In the genomic region with DNA sequence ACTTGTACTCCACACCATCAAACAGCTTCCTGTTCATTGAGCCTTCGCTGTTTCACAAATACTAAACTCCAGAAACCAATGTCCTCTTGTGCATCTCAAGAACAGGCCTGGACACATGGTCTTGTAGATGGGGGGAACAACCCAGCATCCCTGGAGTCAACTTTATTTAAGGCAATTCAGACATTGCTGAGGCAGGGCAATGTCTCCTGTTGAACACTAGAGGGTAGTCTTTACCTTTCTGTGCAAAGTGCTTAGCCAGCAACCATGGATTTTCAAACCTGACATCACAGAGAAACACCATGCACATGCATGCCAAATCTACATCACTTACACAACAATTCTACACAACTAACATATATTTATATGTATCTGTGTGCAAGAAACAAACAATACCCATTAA, we compare ENCODE assay signal across 7 mouse cellular contexts.
DNase-seq lines count a peak whose midpoint lies in the region; ATAC-seq and TF ChIP-seq lines count a peak whose summit lies in the region.

No protein-coding gene starts in this region.

- no peaks in the 10 kb centered on the region; the same call in 1 of the 2 replicates for H3K27me3 ChIP-seq in intestine, embryonic 16.5 days (replicated peaks; ENCODE audit: control insufficient read depth, insufficient read depth, low read length)
- H3K27me3 ChIP-seq in lung, embryonic 14.5 days (ENCODE audit: insufficient read depth, low read length): no peaks in the 10 kb centered on the region

- 17% methylated on average over 1 of the region's 1 CpGs for WGBS in intestine, embryonic 16.5 days
- 16% methylated on average over 1 of the region's 1 CpGs for WGBS in lung, embryonic 14.5 days

- no peak overlapping the region for H3K4me3 ChIP-seq in intestine, embryonic 16.5 days (ENCODE audit: low read length)
- H3K4me3 ChIP-seq in lung, embryonic 14.5 days (ENCODE audit: low read depth, low read length): no peak overlapping the region

- peak; percentile 42; the same call in 1 of the 2 replicates for ATAC-seq in intestine, embryonic 16.5 days
- peak; percentile 75 for ATAC-seq in lung, embryonic 14.5 days (ENCODE audit: insufficient read depth)

- TF ChIP-seq CTCF in lung, embryonic 14.5 days (IDR thresholded peaks at IDR 0.05; ENCODE audit: low read depth): peak; percentile 92

- no peak overlapping the region for H3K27ac ChIP-seq in intestine, embryonic 16.5 days (ENCODE audit: low read length)
- H3K27ac ChIP-seq in lung, embryonic 14.5 days (ENCODE audit: low read depth): no peak overlapping the region

- no peaks in the 10 kb centered on the region for H3K9me3 ChIP-seq in intestine, embryonic 16.5 days (ENCODE audit: control insufficient read depth, low read length)
- no peaks in the 10 kb centered on the region for H3K9me3 ChIP-seq in lung, embryonic 14.5 days (ENCODE audit: low read depth, low read length)

- DNase-seq in ovary, postnatal 14 days (ENCODE audit: low spot score): peak; percentile 9
- no peak for DNase-seq in ovary, adult 18-20 months (ENCODE audit: low spot score)
- DNase-seq in T-cell, adult 2 months (ENCODE audit: low spot score): peak; percentile 37
- DNase-seq in embryo, embryonic 11 days: peak; percentile 70
- DNase-seq in lung, embryonic 14.5 days: peak; percentile 87
- peak; percentile 19 to 35 for DNase-seq in right cerebral cortex, postnatal 36 days (ENCODE audit: low spot score in 2 of 2)

- no peaks in the 10 kb centered on the region for H3K4me1 ChIP-seq in intestine, embryonic 16.5 days (ENCODE audit: control insufficient read depth, insufficient read depth, low read length)
- no peaks in the 10 kb centered on the region for H3K4me1 ChIP-seq in lung, embryonic 14.5 days (ENCODE audit: insufficient read depth)

- H3K4me2 ChIP-seq in intestine, embryonic 16.5 days (ENCODE audit: low read depth, low read length): no peak overlapping the region
- H3K4me2 ChIP-seq in lung, embryonic 14.5 days: no peak overlapping the region

- H3K9ac ChIP-seq in intestine, embryonic 16.5 days (ENCODE audit: low read depth, low read length): no peak overlapping the region
- no peak overlapping the region for H3K9ac ChIP-seq in lung, embryonic 14.5 days

- H3K36me3 ChIP-seq in intestine, embryonic 16.5 days (ENCODE audit: control insufficient read depth, insufficient read depth, low read length): no peaks in the 10 kb centered on the region
- no peaks in the 10 kb centered on the region for H3K36me3 ChIP-seq in lung, embryonic 14.5 days (ENCODE audit: insufficient read depth)
